Mouse (Mus musculus): ENCODE results near the gene Pidd1. TPM values are rescaled to one million over a fixed set of nuclear protein-coding genes. Genes with fewer than 3 reads are reported as not detected.

Pidd1 gene
- total RNA-seq, 2 experiments from 2014 or later: 9.7 to 14.4 TPM

GRCm38 (mm10) chr7:141474160-141474559 is 30.3 kb upstream of the Pidd1 start:
- no peak for ATAC-seq (replicated peaks; ENCODE audit: poor library complexity)

- no peak for ATAC-seq (replicated peaks; ENCODE audit: poor library complexity)
Observed at GRCm38 (mm10) chr7:141472763-141473162, 28.9 kb upstream of the Pidd1 start.

GRCm38 (mm10) chr7:141472226-141472625 is 28.4 kb upstream of the Pidd1 start:
- no peak for ATAC-seq (replicated peaks; ENCODE audit: poor library complexity)

- ATAC-seq (replicated peaks; ENCODE audit: poor library complexity): no peak
Observed at GRCm38 (mm10) chr7:141471236-141471635, 27.4 kb upstream of the Pidd1 start.

GRCm38 (mm10) chr7:141470637-141470944 is 26.8 kb upstream of the Pidd1 start:
- ATAC-seq (replicated peaks; ENCODE audit: poor library complexity): no peak

GRCm38 (mm10) chr7:141469901-141470636 is 26.2 kb upstream of the Pidd1 start:
- ATAC-seq (replicated peaks; ENCODE audit: poor library complexity): no peak

- ATAC-seq (replicated peaks; ENCODE audit: poor library complexity): no peak
Observed at GRCm38 (mm10) chr7:141469352-141469751, 25.5 kb upstream of the Pidd1 start.

GRCm38 (mm10) chr7:141468522-141469211 is 24.8 kb upstream of the Pidd1 start:
- peak; percentile 73 for ATAC-seq (replicated peaks; ENCODE audit: poor library complexity)

GRCm38 (mm10) chr7:141468164-141468521 is 24.3 kb upstream of the Pidd1 start:
- ATAC-seq (replicated peaks; ENCODE audit: poor library complexity): no peak

GRCm38 (mm10) chr7:141467230-141468030 is 23.6 kb upstream of the Pidd1 start, which contains the start of gene Cd151:
Gene Cd151, plus strand, starts transcription at chr7:141467392.
- peak; percentile 56 for ATAC-seq (replicated peaks; ENCODE audit: poor library complexity)

GRCm38 (mm10) chr7:141466607-141467148 is 22.9 kb upstream of the Pidd1 start:
- ATAC-seq (replicated peaks; ENCODE audit: poor library complexity): no peak

- ATAC-seq (replicated peaks; ENCODE audit: poor library complexity): no peak
Observed at GRCm38 (mm10) chr7:141466045-141466394, 22.2 kb upstream of the Pidd1 start.

GRCm38 (mm10) chr7:141465388-141466044 is 21.7 kb upstream of the Pidd1 start:
- ATAC-seq (replicated peaks; ENCODE audit: poor library complexity): no peak

GRCm38 (mm10) chr7:141464603-141465201 is 20.9 kb upstream of the Pidd1 start:
- no peak for ATAC-seq (replicated peaks; ENCODE audit: poor library complexity)

GRCm38 (mm10) chr7:141463824-141464602 is 20.2 kb upstream of the Pidd1 start:
- no peak for ATAC-seq (replicated peaks; ENCODE audit: poor library complexity)

GRCm38 (mm10) chr7:141462333-141462821 is 18.6 kb upstream of the Pidd1 start:
- no peak for ATAC-seq (replicated peaks; ENCODE audit: poor library complexity)

- 0 out of 2 replicates have a peak, but pooled peaks have one; percentile 11 for ATAC-seq (replicated peaks; ENCODE audit: poor library complexity)
Observed at GRCm38 (mm10) chr7:141461521-141462332, 17.9 kb upstream of the Pidd1 start.

GRCm38 (mm10) chr7:141460391-141461113 is 16.7 kb upstream of the Pidd1 start, which contains the start of gene Cracr2b:
Gene Cracr2b, plus strand, starts transcription at chr7:141461094.
- peak; percentile 40 for ATAC-seq (replicated peaks; ENCODE audit: poor library complexity)
